Mouse (Mus musculus) kidney, embryonic 14.5 days (tissue): ENCODE data around the gene Scp2d1. TPM values are rescaled to one million over a fixed set of nuclear protein-coding genes. Genes with fewer than 3 reads are reported as not detected.

ENCODE experiments used
- polyA plus RNA-seq: library from polyadenylated mRNA; unstranded; fragments of >200 nt; fragmentation: Nextera tagmentation; extraction: Ambion mirVana; gene quantifications from 2 replicates; pipeline ENCODE4 v1.2.1, GENCODE M21; 2014

Gene Scp2d1
- polyA plus RNA-seq, 1 experiment from 2014 or later: not detected

Other genes starting within 250 kb of the Scp2d1 start
- 41.8 and 61.3 TPM in 2 replicates for gene Smim26, start 229.6 kb upstream of the Scp2d1 start, polyA plus RNA-seq
- gene Dtd1, start 223.8 kb upstream of the Scp2d1 start, polyA plus RNA-seq: 47.9 and 50.0 TPM in 2 replicates